ENCODE assay signal across 8 mouse cellular contexts in genomic region chr6:86487358-86488148, GRCm38 (mm10). TPM values are rescaled to one million over a fixed set of nuclear protein-coding genes. Genes with fewer than 3 reads are reported as not detected.
A peak's percentile ranks its signal among the peaks of the same experiment; 100 is the strongest.
DNase-seq lines count a peak whose midpoint lies in the region; ATAC-seq and TF ChIP-seq lines count a peak whose summit lies in the region.

No protein-coding gene starts in this region.

- H3K4me2 ChIP-seq in kidney, embryonic 14.5 days (replicated peaks; ENCODE audit: low read depth, low read length), result peak overlapping the region; percentile 15
- peak overlapping the region; percentile 33; the same call in 1 of the 2 replicates for H3K4me2 ChIP-seq in limb, embryonic 14.5 days (replicated peaks; ENCODE audit: low read depth, low read length, severe bottlenecking)
- peak overlapping the region; percentile 55 for H3K4me2 ChIP-seq in midbrain, embryonic 16.5 days (ENCODE audit: low read length)

- DNase-seq in 416B (ENCODE audit: low read depth), result peak; percentile 98
- peak; percentile 85 to 89 for DNase-seq in heart, adult 9 months (ENCODE audit: low spot score in 2 of 2)
- DNase-seq in limb, embryonic 14.5 days (ENCODE audit: low spot score), result peak; percentile 84
- peak; percentile 64 to 86 for DNase-seq in spleen, postnatal 10 days (ENCODE audit: low spot score in 2 of 2)

- H3K4me1 ChIP-seq in bone marrow, adult 2 months (ENCODE audit: control insufficient read depth, insufficient read depth, low read length), result peaks cover 5% of the 10 kb centered on the region; the same call in 1 of the 2 replicates
- H3K4me1 ChIP-seq in kidney, embryonic 14.5 days (ENCODE audit: control insufficient read depth, insufficient read depth, low read length), result peaks cover 17% of the 10 kb centered on the region
- H3K4me1 ChIP-seq in limb, embryonic 14.5 days (ENCODE audit: control insufficient read depth, insufficient read depth, low read length), result peaks cover 14% of the 10 kb centered on the region
- peaks cover 16% of the 10 kb centered on the region for H3K4me1 ChIP-seq in midbrain, embryonic 16.5 days (ENCODE audit: control insufficient read depth, insufficient read depth, low read length)

- H3K27ac ChIP-seq in bone marrow, adult 2 months (ENCODE audit: control insufficient read depth, insufficient read depth, low read depth, low read length, poor library complexity), result peak overlapping the region; percentile 92
- peak overlapping the region; percentile 86 for H3K27ac ChIP-seq in kidney, embryonic 14.5 days (ENCODE audit: low read depth, low read length)
- peak overlapping the region; percentile 93 for H3K27ac ChIP-seq in limb, embryonic 14.5 days (replicated peaks; ENCODE audit: low read depth, low read length)
- peak overlapping the region; percentile 95 for H3K27ac ChIP-seq in midbrain, embryonic 16.5 days (ENCODE audit: low read length)

- H3K9ac ChIP-seq in kidney, embryonic 14.5 days (ENCODE audit: low read depth, low read length), result peak overlapping the region; percentile 54
- H3K9ac ChIP-seq in limb, embryonic 14.5 days (ENCODE audit: low read depth, low read length, severe bottlenecking), result peak overlapping the region; percentile 53
- H3K9ac ChIP-seq in midbrain, embryonic 16.5 days (ENCODE audit: low read depth, low read length), result peak overlapping the region; percentile 72

- peak; percentile 77 for ATAC-seq in erythroblast, adult 5-6 weeks (replicated peaks; ENCODE audit: low FRiP score, poor library complexity, severe bottlenecking)
- ATAC-seq in kidney, embryonic 14.5 days (ENCODE audit: low FRiP score, low TSS enrichment), result peak; percentile 78
- peak; percentile 89 for ATAC-seq in limb, embryonic 14.5 days (ENCODE audit: low FRiP score, low read depth)
- ATAC-seq in midbrain, embryonic 16.5 days, result peak; percentile 96

- peak; percentile 4; the same call in 1 of the 2 replicates for TF ChIP-seq CTCF in bone marrow, adult 2 months (IDR thresholded peaks at IDR 0.05; ENCODE audit: control insufficient read depth, insufficient read depth, low read length)

- H3K4me3 ChIP-seq in bone marrow, adult 2 months (replicated peaks; ENCODE audit: control insufficient read depth, low read depth, low read length), result peak overlapping the region; percentile 45
- no peak overlapping the region for H3K4me3 ChIP-seq in kidney, embryonic 14.5 days (ENCODE audit: low read length)
- H3K4me3 ChIP-seq in limb, embryonic 14.5 days (replicated peaks; ENCODE audit: low read length), result peak overlapping the region; percentile 4
- peak overlapping the region; percentile 17 for H3K4me3 ChIP-seq in midbrain, embryonic 16.5 days (ENCODE audit: low read depth, low read length)

- peak; percentile 85 for TF ChIP-seq POLR2A in bone marrow, adult 2 months (IDR thresholded peaks at IDR 0.05; ENCODE audit: borderline replicate concordance, control insufficient read depth, low read depth, low read length)
- TF ChIP-seq POLR2A in limb, embryonic 14.5 days (IDR thresholded peaks at IDR 0.05; ENCODE audit: borderline replicate concordance, extremely low read depth, insufficient read depth, insufficient read length), result peak; percentile 76; the same call in 1 of the 2 replicates

- WGBS in bone marrow, adult 2 months, result 5% methylated on average over 24 of the region's 24 CpGs
- WGBS in kidney, embryonic 14.5 days, result 14% methylated on average over 23 of the region's 24 CpGs
- WGBS in limb, embryonic 14.5 days, result 11% methylated on average over 24 of the region's 24 CpGs
- WGBS in midbrain, embryonic 16.5 days, result 2% methylated on average over 24 of the region's 24 CpGs

- H3K36me3 ChIP-seq in kidney, embryonic 14.5 days (ENCODE audit: control insufficient read depth, insufficient read depth, low read length), result no peaks in the 10 kb centered on the region
- H3K36me3 ChIP-seq in limb, embryonic 14.5 days (ENCODE audit: control insufficient read depth, insufficient read depth, low read length), result no peaks in the 10 kb centered on the region
- no peaks in the 10 kb centered on the region for H3K36me3 ChIP-seq in midbrain, embryonic 16.5 days (ENCODE audit: control insufficient read depth, insufficient read depth, low read length)

- H3K27me3 ChIP-seq in kidney, embryonic 14.5 days (ENCODE audit: control insufficient read depth, insufficient read depth, low read length), result no peaks in the 10 kb centered on the region
- no peaks in the 10 kb centered on the region for H3K27me3 ChIP-seq in limb, embryonic 14.5 days (ENCODE audit: control insufficient read depth, insufficient read depth, low read length)
- no peaks in the 10 kb centered on the region for H3K27me3 ChIP-seq in midbrain, embryonic 16.5 days (ENCODE audit: control insufficient read depth, insufficient read depth, low read depth, low read length)

- H3K9me3 ChIP-seq in kidney, embryonic 14.5 days (ENCODE audit: control insufficient read depth, low read length), result no peaks in the 10 kb centered on the region
- H3K9me3 ChIP-seq in limb, embryonic 14.5 days (ENCODE audit: control insufficient read depth, low read length), result no peaks in the 10 kb centered on the region
- H3K9me3 ChIP-seq in midbrain, embryonic 16.5 days (replicated peaks; ENCODE audit: control insufficient read depth, low read length, poor library complexity, severe bottlenecking), result no peaks in the 10 kb centered on the region

RNA-seq across cellular contexts. Expression of gene Pcbp1, which starts 38.6 kb away (rescaled TPM):
- 52.9 and 86.3 TPM in 2 replicates for polyA plus RNA-seq in bone marrow, adult 2 months (2011; ENCODE audit: insufficient read depth, insufficient read length, low replicate concordance, missing spikeins)
- total RNA-seq in erythroblast, adult 5-6 weeks (2015; ENCODE audit: low replicate concordance), result 83.2 and 88.2 TPM in 2 replicates
- total RNA-seq in erythroblast, adult 5-6 weeks (2017; ENCODE audit: low replicate concordance), result 20.1 and 35.3 TPM in 2 replicates
- polyA plus RNA-seq in kidney, embryonic 14.5 days (2014; fragmentation: Nextera tagmentation; extraction: Ambion mirVana), result 475 and 492 TPM in 2 replicates
- 333 and 395 TPM in 2 replicates for polyA plus RNA-seq in limb, embryonic 14.5 days (2012; rRNA removed)
- polyA plus RNA-seq in limb, embryonic 14.5 days (2014; fragmentation: Nextera tagmentation; extraction: Ambion mirVana), result 445 and 455 TPM in 2 replicates
- polyA plus RNA-seq in midbrain, embryonic 16.5 days (2015; fragmentation: Nextera tagmentation; extraction: Ambion mirVana), result 190 and 269 TPM in 2 replicates

RNA-seq across cellular contexts. Expression of gene C87436, which starts 49.4 kb away (rescaled TPM):
- 7.9 and 13.3 TPM in 2 replicates for polyA plus RNA-seq in bone marrow, adult 2 months (2011; ENCODE audit: insufficient read depth, insufficient read length, low replicate concordance, missing spikeins)
- 22.5 and 28.2 TPM in 2 replicates for total RNA-seq in erythroblast, adult 5-6 weeks (2015; ENCODE audit: low replicate concordance)
- total RNA-seq in erythroblast, adult 5-6 weeks (2017; ENCODE audit: low replicate concordance), result 13.7 and 26.9 TPM in 2 replicates
- polyA plus RNA-seq in kidney, embryonic 14.5 days (2014; fragmentation: Nextera tagmentation; extraction: Ambion mirVana), result 23.3 and 23.5 TPM in 2 replicates
- 16.0 and 19.1 TPM in 2 replicates for polyA plus RNA-seq in limb, embryonic 14.5 days (2012; rRNA removed)
- polyA plus RNA-seq in limb, embryonic 14.5 days (2014; fragmentation: Nextera tagmentation; extraction: Ambion mirVana), result 20.6 and 22.2 TPM in 2 replicates
- polyA plus RNA-seq in midbrain, embryonic 16.5 days (2015; fragmentation: Nextera tagmentation; extraction: Ambion mirVana), result 24.1 and 25.6 TPM in 2 replicates
